Mouse (Mus musculus) thymus, adult 2 months (tissue): ENCODE results near the gene Farp1. TPM values are rescaled to one million over a fixed set of nuclear protein-coding genes. Genes with fewer than 3 reads are reported as not detected.

Experiments
- DNase-seq: peaks from one replicate; pipeline ENCODE4 v3.0.0; 2021
- H3K27ac ChIP-seq: fragments of 200-500 bp; 2 replicates; pipeline ENCODE4 v1.5.1; 2012; ENCODE audit warnings: low read length, control low read depth; ENCODE audit not compliant: control insufficient read depth, insufficient read depth
- H3K27me3 ChIP-seq: fragments of 200-500 bp; 2 replicates; pipeline ENCODE4 v1.6.1; 2012; ENCODE audit warnings: mild to moderate bottlenecking, low read length, moderate library complexity, mixed read lengths; ENCODE audit not compliant: control insufficient read depth, insufficient read depth
- H3K36me3 ChIP-seq: fragments of 200-500 bp; 2 replicates; pipeline ENCODE4 v1.6.1; 2012; ENCODE audit warnings: mild to moderate bottlenecking, low read length, moderate library complexity; ENCODE audit not compliant: control insufficient read depth, insufficient read depth
- H3K4me1 ChIP-seq: fragments of 200-500 bp; replicated peaks from 2 replicates; pipeline ENCODE4 v1.6.1; 2012; ENCODE audit warnings: low read length; ENCODE audit not compliant: control insufficient read depth, insufficient read depth
- H3K4me3 ChIP-seq: fragments of 200-500 bp; 2 replicates; pipeline ENCODE4 v1.5.1; 2012; ENCODE audit warnings: mild to moderate bottlenecking, low read length, control low read depth, moderate library complexity; ENCODE audit not compliant: control insufficient read depth, insufficient read depth
- CTCF ChIP-seq: fragments of 200-500 bp; IDR thresholded peaks from 2 replicates; pipeline ENCODE4 v1.5.1; 2012; ENCODE audit warnings: mild to moderate bottlenecking, control low read depth, low read length, moderate library complexity, borderline replicate concordance; ENCODE audit not compliant: control insufficient read depth, poor library complexity, insufficient read depth; ENCODE audit errors: extremely low read depth
- POLR2A ChIP-seq: fragments of 200-500 bp; IDR thresholded peaks from 2 replicates; pipeline ENCODE4 v1.6.1; 2012; ENCODE audit warnings: mild to moderate bottlenecking, low read length, control low read depth, moderate library complexity; ENCODE audit not compliant: control insufficient read depth, poor library complexity, insufficient read depth; ENCODE audit errors: extremely low read depth
- WGBS: fragments of 180-500 bp; shearing (Covaris S2); methylation state at CpG from one replicate; pipeline ENCODE4 v1.1.7; 2018; 5-methylcytosine and 5-hydroxymethylcytosine counted together
- polyA plus RNA-seq: library from polyadenylated mRNA; depleted of rRNA; stranded (reverse); fragments of >200 nt; gene quantifications from 2 replicates; pipeline ENCODE4 v1.2.3, GENCODE M21; 2012

Farp1 gene
- polyA plus RNA-seq, 1 experiment, result 5.1 TPM

GRCm38 (mm10) chr14:121062238-121063082 is 27.5 kb downstream of the Farp1 start:
- no peaks in the 10 kb centered on the region for H3K36me3 ChIP-seq
- no peaks in the 10 kb centered on the region for H3K27me3 ChIP-seq
- H3K4me3 ChIP-seq, result no peak overlapping the region
- no peak overlapping the region for H3K27ac ChIP-seq
- H3K4me1 ChIP-seq, result no peaks in the 10 kb centered on the region
- DNase-seq, result no peak
- TF ChIP-seq POLR2A (no peak), CTCF (no peak)
- 86% methylated on average over 14 of the region's 14 CpGs for WGBS

DNA sequence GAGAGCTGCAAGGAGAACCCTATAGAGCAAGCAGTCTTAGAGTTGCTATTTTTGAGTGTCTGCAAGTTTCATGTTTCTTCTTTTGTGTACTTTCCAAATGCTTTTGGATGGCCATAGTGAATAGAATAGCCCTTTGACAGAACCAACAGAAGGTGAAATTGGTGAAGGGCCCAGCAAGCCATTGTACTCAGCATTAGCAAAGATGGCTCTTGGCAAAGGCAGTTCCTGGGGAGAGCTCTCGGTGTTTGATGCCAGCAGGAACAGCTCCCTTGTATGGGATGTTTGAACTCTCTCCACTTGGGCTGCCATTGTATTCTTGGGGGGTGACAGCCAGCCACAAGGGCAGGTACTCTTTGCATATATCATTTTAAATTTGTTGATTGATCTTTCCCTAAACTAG is 29.7 kb downstream of the Farp1 start:
- Histone ChIP-seq H3K36me3 (no peaks in the 10 kb centered on the region), H3K27ac (no peak overlapping the region), H3K4me3 (no peak overlapping the region), H3K4me1 (no peaks in the 10 kb centered on the region), H3K27me3 (no peaks in the 10 kb centered on the region)
- no peak for DNase-seq
- TF ChIP-seq POLR2A (no peak), CTCF (no peak)
- WGBS, result 94% methylated on average over 1 of the region's 1 CpGs

GRCm38 (mm10) chr14:121073093-121073866 is 38.3 kb downstream of the Farp1 start:
- Histone ChIP-seq H3K27ac (no peak overlapping the region), H3K36me3 (no peaks in the 10 kb centered on the region), H3K4me1 (no peaks in the 10 kb centered on the region), H3K27me3 (no peaks in the 10 kb centered on the region), H3K4me3 (no peak overlapping the region)
- DNase-seq, result no peak
- TF ChIP-seq POLR2A, result no peak
- no peak for TF ChIP-seq CTCF
- 93% methylated on average over 5 of the region's 5 CpGs for WGBS

DNA sequence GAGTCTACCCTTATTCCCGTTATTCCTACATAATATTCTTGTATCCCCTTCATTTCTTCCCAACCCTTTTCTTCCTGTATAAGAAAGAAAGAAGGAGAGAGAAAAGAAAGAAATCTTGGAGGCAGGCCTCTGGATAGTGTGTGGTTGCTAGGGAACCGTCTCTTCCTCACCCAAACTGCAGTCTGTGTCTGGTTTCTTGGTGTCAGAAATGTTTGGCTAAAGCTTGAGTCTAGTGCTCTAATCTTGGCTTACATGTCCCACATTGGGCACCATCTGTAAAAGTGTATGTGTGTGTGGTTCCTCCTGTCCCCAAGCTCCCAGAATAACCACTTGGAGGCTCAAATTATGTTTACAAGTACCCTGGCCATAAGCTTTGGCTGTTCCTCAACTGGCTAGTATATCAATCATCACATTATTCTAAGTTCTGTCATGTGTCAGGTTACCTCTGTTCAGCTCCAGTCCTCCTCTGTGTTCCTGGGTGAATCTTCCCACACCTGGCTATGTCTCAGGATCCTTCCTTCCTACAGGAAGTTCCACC is 39.3 kb downstream of the Farp1 start:
- 93% methylated on average over 2 of the region's 2 CpGs for WGBS
- no peak for DNase-seq
- H3K27me3 ChIP-seq, result no peaks in the 10 kb centered on the region
- no peak overlapping the region for H3K27ac ChIP-seq
- TF ChIP-seq POLR2A (no peak), CTCF (no peak)
- H3K36me3 ChIP-seq, result no peaks in the 10 kb centered on the region
- H3K4me3 ChIP-seq, result no peak overlapping the region
- no peaks in the 10 kb centered on the region for H3K4me1 ChIP-seq

DNA sequence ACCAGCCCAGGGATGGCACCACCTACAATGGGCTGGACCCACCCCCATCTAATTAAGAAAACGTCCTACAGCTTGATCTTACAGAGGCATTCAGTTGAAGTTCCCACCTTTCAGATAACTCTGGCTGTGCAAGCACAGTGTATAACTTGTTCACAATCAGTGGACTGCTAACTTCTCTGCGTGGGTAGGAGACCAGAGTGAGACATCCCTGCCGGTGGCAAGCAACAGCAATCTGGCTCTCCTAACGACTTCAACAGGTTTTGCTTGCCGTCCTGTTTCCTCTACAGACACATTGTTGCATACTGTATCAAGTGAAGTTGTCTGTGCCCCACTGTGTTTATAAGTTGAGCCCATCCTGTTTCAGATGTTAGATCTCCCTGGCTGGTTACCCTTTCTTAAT is 45.7 kb downstream of the Farp1 start:
- DNase-seq, result no peak
- 90% methylated on average over 5 of the region's 5 CpGs for WGBS

DNA sequence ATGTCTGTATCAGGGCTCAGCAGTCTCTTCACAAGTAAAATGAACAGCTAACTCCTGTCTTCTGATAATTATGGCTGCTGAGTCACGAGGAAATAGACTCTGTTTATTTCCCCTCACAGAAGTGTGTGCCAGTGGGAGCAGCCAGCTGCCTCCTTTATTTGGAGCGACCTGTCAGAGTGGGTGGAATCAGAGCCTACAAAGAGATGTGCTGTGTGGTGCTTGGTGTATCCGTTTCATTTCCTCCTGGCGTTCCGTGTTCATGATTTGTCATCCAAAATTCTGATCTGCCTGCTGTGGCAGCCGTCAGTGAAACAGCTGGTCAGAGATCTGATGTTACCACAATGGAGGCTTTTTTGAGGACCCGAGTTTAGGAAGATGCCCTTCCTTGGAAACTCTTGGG is 47.3 kb downstream of the Farp1 start:
- Histone ChIP-seq H3K27ac (no peak overlapping the region), H3K4me3 (no peak overlapping the region), H3K36me3 (no peaks in the 10 kb centered on the region), H3K4me1 (no peaks in the 10 kb centered on the region), H3K27me3 (no peaks in the 10 kb centered on the region)
- TF ChIP-seq POLR2A, result no peak
- no peak for TF ChIP-seq CTCF
- no peak for DNase-seq
- 67% methylated on average over 7 of the region's 7 CpGs for WGBS

More for the DNA sequence above, 45.7 kb downstream of the Farp1 start:
- no peak overlapping the region for H3K27ac ChIP-seq
- no peaks in the 10 kb centered on the region for H3K27me3 ChIP-seq
- no peaks in the 10 kb centered on the region for H3K4me1 ChIP-seq
- no peak for TF ChIP-seq CTCF
- TF ChIP-seq POLR2A, result no peak
- H3K4me3 ChIP-seq, result no peak overlapping the region
- H3K36me3 ChIP-seq, result no peaks in the 10 kb centered on the region
